Mouse (Mus musculus) neural tube, embryonic 10.5 days (tissue): Measurements from ENCODE around the gene Bcap29.
"Not testable (repeated sequence)": the region's sequence is repeated elsewhere in the genome, so short reads cannot be mapped to it uniquely, and the experiment has no call there.

Experiments used
- DNase-seq: peaks from one replicate; pipeline ENCODE4 v3.0.0-alpha.2; 2017; ENCODE audit warnings: low spot score; ENCODE audit errors: extremely low spot score

Gene Bcap29

DNA sequence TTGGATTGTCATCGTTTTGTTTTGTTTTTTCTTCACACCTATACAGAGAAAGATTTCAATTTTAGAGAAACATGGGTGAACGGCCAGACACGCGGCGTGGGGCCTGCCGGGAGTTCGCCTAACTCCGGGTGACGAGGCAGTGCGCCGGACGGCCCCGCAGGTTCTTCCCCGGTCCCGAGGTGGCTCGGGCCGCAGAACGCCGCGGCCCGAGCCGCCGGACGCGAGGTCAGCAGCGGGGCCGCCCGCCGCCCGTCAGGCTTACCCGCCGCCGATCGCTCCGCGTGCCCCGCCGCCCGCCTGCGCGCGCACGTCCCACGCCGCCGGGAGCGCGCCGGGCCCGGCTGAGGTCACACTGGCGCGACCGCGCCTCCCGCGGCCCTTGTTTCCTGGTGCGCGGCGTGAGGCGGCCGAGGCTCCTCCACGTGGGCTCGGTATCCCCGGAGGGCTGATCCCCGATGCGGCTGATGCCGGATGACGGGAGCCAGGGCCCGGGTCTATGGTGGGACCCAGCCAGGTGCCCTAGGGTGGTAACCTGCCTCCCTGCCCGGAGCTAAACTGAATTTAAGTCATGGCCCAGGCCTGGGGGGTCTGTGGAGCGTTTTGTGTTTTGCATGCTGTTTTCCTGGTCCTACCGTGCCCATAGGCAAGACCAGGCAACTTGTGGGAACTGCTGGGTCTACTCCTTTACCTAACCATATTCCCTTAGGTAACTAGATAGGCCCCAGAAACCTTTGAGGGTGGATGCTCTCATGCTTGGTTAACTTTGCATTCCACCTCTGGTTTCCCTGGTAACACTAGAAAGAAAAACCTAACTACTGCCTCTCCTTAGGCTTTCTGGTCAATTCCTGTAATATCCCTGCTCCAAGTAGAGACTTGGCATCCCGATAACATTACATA, at the start of gene Bcap29:
Gene Bcap29, minus strand, starts transcription at position 316 of the 897 bp plus-strand sequence.
- DNase-seq = peak; percentile 74

- no peak for DNase-seq
These were observed 32.7 kb upstream of the Bcap29 start for GRCm38 (mm10) chr12:31667187-31667586.

GRCm38 (mm10) chr12:31665999-31666398, 31.5 kb upstream of the Bcap29 start:
- no peak for DNase-seq

DNA sequence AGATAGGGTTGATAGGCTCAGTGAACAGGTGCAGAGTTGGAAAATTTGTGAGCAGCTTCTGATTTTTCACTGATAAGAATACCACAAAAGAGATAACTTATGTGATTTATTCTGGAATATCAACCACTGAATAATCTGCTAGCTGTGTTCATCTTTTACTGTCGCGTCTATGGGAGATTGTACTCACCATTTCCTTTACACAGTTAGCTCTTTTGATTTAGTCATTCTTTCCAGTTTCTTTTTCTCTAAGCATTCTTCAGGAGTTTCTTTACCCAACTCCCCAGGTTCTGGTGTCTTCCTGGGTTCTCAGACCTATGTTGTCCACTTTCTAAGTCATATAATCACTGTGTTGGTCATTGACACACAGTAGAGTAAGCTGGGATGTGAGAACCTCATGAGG, 22.4 kb upstream of the Bcap29 start:
- DNase-seq = no peak

DNA sequence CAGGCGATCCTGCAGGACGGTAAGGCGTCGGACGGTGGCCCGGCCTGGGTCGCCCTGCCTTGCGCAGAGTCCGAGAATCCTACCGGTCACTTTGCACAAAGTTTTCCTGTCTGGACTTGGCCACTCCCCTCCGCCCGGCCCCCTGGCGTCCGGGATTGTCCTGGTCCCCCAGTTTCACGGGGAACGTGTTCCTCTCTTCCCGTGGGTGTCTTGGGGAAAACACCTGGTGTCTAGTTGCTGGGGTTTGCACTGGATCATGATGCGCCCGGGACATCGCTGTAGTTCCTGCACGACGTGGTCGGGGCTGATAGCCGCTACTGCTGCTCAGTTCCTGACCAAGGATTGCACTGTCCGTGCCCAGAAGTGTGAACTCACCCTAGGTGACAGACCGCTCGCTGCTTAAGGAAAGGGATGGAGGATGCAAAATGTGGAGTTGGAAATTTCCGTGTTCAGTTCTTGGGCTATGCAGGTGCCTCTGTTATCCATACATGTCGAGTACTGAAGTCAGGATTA, 20.6 kb upstream of the Bcap29 start:
- no peak for DNase-seq

GRCm38 (mm10) chr12:31654197-31654964, 19.9 kb upstream of the Bcap29 start, which contains the start of the genes Dus4l and Cog5:
TSS of gene Dus4l (minus strand) at chr12:31654826.
TSS of gene Cog5 (plus strand) at chr12:31654869.
- peak; percentile 99 for DNase-seq

DNA sequence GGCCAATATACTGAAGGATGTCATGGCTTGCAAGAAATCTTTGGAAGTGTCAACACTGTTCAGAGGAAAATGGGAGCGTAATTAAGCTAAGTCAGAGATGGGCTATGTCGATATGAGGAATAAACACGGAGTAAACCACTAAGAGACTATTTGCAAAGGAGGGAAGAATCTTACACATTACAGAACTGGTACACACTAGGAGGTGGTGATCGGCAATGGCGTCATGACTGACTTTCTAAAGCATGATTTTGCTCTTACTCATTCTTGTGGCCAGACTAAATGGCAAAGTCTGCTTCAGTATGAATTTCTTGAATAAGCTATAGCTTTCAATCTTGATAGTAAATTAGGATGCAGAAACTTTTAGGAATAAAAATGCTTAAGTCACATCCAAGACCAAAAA, 19.2 kb upstream of the Bcap29 start:
- DNase-seq = no peak

GRCm38 (mm10) chr12:31635240-31635607, 766 bp upstream of the Bcap29 start:
- DNase-seq = no peak

GRCm38 (mm10) chr12:31633970-31634342, 502 bp downstream of the Bcap29 start:
- DNase-seq = no peak

DNA sequence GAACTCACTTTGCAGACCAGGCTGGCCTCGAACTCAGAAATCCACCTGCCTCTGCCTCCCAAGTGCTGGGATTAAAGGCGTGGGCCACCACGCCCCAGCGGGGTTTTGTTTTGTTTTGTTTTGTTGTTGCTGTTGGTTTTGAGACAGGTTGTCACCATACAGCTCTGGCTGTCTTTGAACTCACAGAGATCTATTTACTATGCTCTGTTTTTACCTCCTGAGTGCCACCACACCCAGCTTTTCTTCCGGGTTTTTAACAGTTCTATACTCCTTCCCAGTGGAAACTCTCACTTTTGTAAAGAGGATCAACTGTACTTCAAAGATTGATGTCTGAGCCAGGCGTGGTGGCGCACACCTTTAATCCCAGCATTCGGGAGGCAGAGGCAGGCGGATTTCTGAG, 6.1 kb downstream of the Bcap29 start:
- DNase-seq = not testable (repeated sequence)

DNA sequence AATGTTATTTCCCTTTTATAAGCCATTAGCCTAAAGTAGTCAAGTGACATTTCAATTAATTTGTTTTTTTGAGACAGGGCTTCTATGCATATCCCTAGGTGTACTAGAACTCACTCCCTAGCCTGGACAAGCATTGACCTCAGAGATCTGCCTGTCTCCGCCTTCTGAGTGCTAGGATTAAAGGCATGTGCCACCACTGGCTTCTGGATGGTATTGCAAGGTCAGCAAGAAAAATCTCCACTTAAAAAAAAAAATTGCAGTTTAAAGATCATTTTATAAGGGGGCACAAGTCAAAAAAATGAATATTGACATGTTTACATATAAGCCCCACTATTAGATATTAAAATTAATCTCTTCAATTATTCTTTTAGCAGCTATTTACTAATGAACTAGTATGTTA, 9.4 kb downstream of the Bcap29 start:
- DNase-seq = no peak

DNA sequence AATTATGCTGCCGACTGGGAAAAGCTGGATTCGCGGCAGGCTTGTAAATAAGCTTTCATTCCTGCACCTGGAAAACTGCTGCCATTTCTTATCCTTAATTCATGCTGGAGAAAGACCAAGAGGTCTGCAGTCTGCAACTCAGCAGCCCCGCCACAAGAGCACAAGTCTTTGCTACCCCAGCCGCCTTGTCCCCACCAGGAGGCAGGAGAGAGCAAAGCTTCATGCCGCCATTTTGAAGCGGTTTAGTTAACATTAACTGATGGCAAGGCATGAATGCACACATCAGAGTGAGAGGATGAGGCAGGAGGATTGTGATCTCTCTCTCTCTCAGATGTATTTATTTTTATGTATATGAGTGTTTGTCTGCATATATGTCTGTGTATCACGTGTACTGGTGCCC, 14.4 kb downstream of the Bcap29 start:
- DNase-seq = no peak

DNA sequence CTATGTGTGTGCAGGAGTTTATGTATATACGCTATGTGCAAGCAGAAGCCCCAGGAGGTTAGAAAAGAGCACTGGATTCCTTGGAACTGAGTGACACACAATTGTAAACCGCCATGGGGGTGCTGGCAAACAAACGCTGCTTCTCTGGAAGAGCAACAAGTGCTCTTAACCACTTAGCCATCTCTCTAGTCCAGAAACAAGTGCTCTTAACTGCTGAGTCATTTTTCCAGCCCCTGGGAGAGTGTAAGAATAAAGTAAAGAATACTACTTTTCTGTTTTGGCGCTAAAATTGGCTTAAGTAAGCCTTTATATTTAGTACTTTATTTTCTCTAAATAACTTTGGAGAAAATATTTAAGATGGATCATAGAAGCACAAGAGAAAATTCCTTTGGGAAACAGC, 21.1 kb downstream of the Bcap29 start:
- DNase-seq = no peak

DNA sequence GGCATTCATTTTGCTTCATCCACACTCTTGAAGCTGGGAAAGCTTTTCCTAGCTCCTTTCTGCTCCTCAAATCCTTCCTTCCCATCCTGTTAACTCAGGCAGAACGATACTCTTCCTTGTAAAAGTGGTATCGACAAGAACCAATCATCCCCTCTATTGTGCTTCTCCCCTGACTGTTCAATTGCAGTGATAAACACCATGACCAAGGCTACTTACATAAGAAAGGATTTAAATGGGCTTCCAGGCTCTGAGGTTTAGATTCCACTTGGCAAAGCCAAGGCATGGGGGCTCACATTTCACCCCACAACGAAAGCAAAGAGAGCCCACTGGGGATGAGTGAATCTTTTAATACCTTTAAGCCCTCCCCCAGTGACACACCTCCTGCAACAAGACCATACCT, 26.3 kb downstream of the Bcap29 start:
- DNase-seq = no peak

DNA sequence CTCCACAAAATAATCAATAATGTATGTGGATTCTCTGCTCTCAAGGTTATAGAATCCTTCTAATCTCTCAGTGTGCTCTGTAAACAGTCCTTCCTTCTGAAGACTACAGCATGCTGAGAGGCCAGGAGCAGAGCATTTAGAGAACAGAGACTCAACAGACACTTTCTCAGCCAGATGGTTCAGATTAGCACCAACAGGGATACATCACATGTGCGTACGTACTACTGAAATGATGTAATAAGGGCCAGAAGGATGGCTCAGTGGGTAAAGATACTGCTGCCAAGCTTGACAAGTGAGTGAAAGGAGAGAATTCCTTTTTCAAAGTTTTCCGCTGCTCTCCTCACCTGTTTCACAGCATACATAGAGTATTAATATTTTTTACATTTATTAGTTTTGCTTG, 29.6 kb downstream of the Bcap29 start:
- no peak for DNase-seq

- DNase-seq = no peak
These were observed 30.9 kb downstream of the Bcap29 start for GRCm38 (mm10) chr12:31603586-31603985.

GRCm38 (mm10) chr12:31594296-31594695, 40.2 kb downstream of the Bcap29 start:
- DNase-seq = no peak

DNA sequence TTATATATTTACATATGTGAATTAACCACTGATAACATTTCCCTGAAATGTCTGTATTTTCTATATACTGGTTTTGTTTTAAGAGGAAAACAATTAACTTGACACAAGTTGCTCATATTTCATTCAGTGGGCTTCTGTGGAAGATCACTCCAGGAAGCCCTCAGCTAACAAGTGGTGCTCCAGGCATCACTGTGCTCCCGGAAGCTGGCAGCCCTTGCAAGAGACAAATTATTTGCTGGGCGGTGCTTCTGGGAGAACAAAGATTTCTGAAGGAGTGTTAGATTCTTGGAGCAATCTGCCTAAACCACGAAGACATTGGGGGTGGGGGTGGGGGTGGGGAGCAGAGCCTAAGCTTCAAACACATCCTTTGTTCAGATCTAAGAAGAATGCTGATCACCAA, 42.4 kb downstream of the Bcap29 start:
- no peak for DNase-seq

- DNase-seq = no peak
These were observed 50.7 kb downstream of the Bcap29 start for GRCm38 (mm10) chr12:31583726-31584125.

GRCm38 (mm10) chr12:31582081-31582480, 52.4 kb downstream of the Bcap29 start:
- DNase-seq = no peak

GRCm38 (mm10) chr12:31581319-31581810, 53.1 kb downstream of the Bcap29 start:
- no peak for DNase-seq
